Mouse (Mus musculus) spleen, adult 12 weeks (tissue): ENCODE measurements around the gene Pomp.
"Not testable (repeated sequence)": the region's sequence is repeated elsewhere in the genome, so short reads cannot be mapped to it uniquely, and the experiment has no call there.

Source experiments
- DNase-seq: peaks from one replicate; pipeline ENCODE4 v3.0.0; 2022; ENCODE audit warnings: low spot score

Pomp gene

DNA sequence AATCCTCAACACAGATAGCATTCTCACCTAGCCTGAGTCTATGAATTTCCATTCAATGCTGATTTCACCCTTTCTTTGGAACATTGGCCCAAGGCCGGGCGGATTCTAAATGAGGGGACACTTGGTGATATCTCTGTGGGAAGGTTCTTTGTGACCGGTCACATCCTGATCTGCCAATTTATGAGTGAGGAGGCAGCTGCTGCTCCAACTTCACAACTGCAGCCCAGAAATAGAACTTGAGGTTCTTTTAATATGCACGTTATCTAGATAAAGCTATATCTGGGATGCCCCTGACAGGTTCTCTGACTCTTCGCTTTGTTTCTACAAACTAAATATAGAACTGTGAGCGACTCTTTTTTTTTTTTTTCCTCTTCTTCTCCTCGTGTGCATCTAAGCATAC lies 10.1 kb upstream of the Pomp start:
- DNase-seq = no peak

DNA sequence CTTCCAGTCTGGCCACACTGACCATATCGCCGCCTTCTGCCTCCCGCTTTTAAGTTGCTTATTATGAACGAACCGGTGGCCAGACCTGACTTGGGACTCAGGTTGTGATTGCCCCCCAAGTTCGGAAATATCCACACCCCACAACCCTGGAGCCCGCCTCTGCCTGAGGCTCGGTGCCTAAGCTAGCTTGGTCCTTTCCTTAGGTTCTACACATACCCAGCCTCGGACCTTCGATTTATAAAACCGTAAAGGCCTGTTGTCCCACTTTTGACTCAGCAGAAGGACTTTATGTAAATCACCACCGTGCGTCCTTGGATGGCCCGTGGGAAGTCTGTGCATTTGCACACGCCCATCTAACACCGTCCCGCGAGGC lies 199 bp upstream of the Pomp start:
- no peak for DNase-seq

GRCm38 (mm10) chr5:147868674-147869073 lies 8.4 kb downstream of the Pomp start:
- DNase-seq = no peak

- no peak for DNase-seq
These were observed 9.3 kb downstream of the Pomp start for GRCm38 (mm10) chr5:147869568-147869967.

- no peak for DNase-seq
These were observed 10.0 kb downstream of the Pomp start for GRCm38 (mm10) chr5:147870296-147870695.

GRCm38 (mm10) chr5:147871091-147871820 lies 11.0 kb downstream of the Pomp start:
- no peak for DNase-seq

DNA sequence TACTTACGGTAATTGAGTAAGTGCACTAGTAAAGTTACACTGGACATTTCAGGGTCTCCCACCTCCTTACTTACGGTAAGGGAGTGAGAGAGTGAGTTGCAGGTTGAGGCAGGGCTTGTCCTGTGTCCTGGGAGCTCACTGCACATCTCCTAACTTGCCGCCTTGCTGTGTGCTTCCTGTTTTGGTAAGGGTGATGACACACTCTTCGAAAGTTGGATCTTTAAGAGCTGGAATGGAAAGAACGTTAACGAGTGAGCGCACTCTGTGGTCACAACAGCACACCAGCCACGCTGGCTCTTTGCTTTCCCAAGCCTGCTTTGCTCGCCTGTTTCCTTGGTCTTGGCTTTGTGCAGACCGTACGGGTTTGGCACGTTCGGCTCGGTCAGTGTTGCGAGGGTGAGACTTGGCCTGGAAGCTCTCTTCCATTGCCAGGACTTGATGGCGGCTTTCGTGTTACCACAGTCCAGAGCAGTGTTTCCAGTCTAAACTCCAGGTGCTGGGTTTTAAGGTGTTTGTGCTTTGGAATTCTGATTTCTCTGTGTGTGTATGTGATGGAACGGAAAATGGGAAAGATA lies 14.3 kb downstream of the Pomp start:
- no peak for DNase-seq

- no peak for DNase-seq
These were observed 14.9 kb downstream of the Pomp start for GRCm38 (mm10) chr5:147875210-147875609.

DNA sequence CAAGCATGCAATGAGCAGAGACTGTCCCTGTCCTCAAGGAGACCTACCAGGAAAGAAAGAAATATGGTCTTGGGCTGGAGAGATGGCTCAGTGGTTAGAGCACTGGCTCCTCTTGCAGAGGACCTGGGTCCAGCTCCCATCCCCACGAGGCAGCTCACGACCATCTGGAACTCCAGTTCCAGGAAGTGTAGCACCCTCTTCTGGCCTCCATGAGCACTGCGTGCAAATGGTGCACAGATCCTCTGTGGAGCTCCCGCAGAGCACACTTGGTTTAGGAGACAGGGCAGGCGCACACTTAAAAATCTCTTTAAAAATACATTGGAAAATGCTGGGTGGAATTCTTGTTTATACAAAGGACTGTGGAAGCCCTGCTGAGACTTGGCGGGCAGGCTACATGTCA lies 17.3 kb downstream of the Pomp start:
- no peak for DNase-seq

- DNase-seq = no peak
These were observed 19.9 kb downstream of the Pomp start for GRCm38 (mm10) chr5:147879971-147880682.

GRCm38 (mm10) chr5:147883581-147883980 lies 23.3 kb downstream of the Pomp start:
- DNase-seq = no peak

DNA sequence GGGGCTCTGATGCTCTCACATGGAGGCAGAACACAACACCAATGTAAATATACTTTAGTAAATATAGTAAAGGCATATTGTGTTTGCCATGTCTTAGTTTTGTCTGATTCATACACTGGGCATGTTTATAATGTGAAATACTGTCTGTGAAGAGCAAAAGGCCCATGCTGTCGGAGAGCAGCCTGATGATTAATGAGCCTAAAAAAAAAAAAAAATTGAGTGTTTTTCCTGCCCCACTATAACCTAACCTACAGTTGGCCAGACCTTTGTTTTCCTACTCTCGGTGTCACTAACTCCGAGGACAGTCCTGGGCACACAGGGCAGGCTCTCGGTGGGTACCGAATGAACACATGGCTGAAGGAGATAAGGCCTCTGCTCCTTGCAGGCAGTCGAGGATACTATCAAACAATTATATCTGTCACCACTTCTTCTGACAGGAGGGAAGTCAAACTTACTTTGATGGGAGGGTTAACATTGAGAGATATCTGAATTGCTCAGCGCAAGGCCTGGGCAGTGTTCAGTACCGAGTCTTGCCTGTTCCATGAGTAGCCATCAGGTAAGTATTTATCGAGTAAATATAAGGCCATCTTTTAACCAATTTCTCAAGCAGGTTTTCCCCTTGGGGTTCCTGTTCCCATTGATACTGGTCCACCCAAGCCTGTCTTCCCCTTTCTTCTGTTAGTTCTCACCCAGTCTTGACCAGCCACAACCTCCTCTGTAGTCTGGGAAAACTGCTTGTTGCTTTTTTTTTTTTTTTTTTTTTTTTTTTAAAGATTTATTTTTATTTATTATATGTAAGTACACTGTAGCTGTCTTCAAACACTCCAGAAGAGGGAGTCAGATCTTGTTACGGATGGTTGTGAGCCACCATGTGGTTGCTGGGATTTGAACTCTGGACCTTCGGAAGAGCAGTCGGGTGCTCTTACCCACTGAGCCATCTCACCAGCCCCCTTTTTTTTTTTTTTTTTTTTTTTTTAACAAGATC lies 28.3 kb downstream of the Pomp start:
- no peak for DNase-seq

GRCm38 (mm10) chr5:147892735-147893134 lies 32.5 kb downstream of the Pomp start:
- DNase-seq = no peak

GRCm38 (mm10) chr5:147893143-147893542 lies 32.9 kb downstream of the Pomp start:
- peak; percentile 25 for DNase-seq

DNA sequence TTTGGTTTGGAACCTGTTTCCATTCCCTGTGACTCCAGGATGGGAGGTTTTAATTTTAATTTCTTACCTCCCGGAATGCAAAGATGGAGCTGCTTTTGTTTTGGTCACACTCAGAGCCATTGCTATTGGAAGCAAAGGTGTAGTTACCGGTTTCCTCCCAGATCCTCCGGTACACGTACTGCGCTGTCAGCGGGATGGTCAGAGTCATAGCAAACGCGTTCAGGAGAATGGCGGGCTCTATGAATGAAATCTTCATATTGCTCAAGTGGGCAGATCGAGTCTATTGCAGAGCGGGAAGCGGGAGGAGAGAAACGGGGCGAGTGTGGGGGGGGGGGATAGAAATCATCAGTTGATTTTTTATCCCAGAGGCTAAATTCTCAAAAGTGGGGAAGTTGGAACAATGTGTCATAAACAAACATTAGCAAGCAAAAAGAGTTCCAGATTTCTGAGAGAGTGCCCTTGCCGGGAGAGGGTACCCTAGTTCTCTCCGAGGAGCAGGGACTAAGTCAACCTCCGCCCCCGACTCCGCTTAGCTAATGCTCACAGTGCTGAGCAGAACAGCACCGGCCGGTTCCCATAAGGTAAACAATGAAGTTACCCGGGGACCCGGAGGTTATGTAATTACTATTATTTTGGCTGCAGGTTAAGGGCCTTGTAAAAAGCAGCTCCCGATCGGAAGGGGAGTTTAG lies 33.6 kb downstream of the Pomp start:
- peak; percentile 22 for DNase-seq

GRCm38 (mm10) chr5:147894455-147895076 lies 34.3 kb downstream of the Pomp start, which contains the start of gene Slc46a3:
Gene Slc46a3, minus strand, starts transcription at chr5:147894815.
- DNase-seq = peak; percentile 98

- peak; percentile 26 for DNase-seq
These were observed 35.4 kb downstream of the Pomp start for GRCm38 (mm10) chr5:147895436-147896198.

DNA sequence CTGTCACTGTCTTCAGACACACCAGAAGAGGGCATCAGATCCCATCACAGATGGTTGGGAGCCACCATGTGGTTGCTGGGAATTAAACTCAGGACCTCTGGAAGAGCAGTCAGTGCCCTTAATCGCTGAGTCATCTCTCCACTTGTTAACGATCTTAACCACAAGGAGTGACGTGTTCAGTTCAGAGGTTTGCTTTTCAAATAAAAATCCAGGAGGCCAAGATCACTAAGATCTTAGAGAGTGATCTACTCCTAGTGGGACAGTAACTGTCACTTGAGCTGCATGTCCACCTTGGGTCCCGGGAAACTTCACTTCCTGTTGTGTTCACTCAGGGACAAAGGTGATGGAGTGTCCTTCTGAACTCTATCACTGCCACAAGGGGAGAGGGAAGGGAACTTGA lies 36.2 kb downstream of the Pomp start:
- not testable (repeated sequence) for DNase-seq

- no peak for DNase-seq
These were observed 38.0 kb downstream of the Pomp start for GRCm38 (mm10) chr5:147898254-147898653.

DNA sequence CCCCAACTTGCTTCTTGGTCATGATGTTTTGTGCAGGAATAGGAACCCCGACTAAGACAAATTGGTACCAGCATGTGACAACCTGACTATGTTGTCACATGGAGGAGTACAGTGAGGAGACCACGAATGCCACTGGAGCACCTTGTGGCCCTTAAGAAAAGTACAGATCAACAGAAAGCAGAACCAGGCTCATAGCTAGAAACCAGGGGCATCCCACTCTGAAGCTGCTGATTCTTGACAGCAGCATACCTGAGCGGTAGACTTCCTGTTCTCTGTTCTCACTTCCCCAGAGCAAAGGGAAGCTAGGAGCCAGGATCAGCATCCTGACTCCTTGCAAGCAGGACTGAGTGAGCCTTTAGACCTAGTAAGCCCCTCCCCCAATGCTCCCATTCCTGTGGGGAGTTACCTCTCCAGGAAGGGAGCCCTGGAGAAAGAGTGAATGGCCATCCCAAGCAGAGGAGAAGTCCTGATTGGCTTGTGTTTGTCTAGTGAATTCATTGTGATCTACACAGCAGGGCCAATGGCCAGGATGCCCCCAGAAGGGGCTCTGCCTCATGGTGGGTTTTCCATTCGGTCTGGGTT lies 38.8 kb downstream of the Pomp start:
- DNase-seq = no peak
